Mouse (Mus musculus) cortical plate, adult 2 months (tissue): ENCODE measurements around the gene Gm42669. TPM values are rescaled to one million over a fixed set of nuclear protein-coding genes. Genes with fewer than 3 reads are reported as not detected.
A peak's percentile ranks its signal among the peaks of the same experiment; 100 is the strongest.

Source experiments
- H3K27ac ChIP-seq: fragments of 200-500 bp; 2 replicates; pipeline ENCODE4 v1.5.1; 2012; ENCODE audit warnings: low read length, control low read depth, inconsistent platforms; ENCODE audit not compliant: insufficient read depth
- H3K4me1 ChIP-seq: fragments of 200-500 bp; 2 replicates; pipeline ENCODE4 v1.6.1; 2011; ENCODE audit warnings: low read length; ENCODE audit not compliant: control insufficient read depth, insufficient read depth
- H3K4me3 ChIP-seq: fragments of 200-500 bp; 2 replicates; pipeline ENCODE4 v1.5.1; 2011; ENCODE audit warnings: mild to moderate bottlenecking, low read length, control low read depth; ENCODE audit not compliant: insufficient read depth
- CTCF ChIP-seq: fragments of 200-500 bp; IDR thresholded peaks from 2 replicates; pipeline ENCODE4 v1.5.1; 2011; ENCODE audit warnings: mild to moderate bottlenecking, control low read depth, low read length; ENCODE audit not compliant: insufficient read depth; ENCODE audit errors: extremely low read depth
- POLR2A ChIP-seq: fragments of 200-500 bp; IDR thresholded peaks from 2 replicates; pipeline ENCODE4 v1.6.1; 2011; ENCODE audit warnings: mild to moderate bottlenecking, low read length, control low read depth; ENCODE audit not compliant: insufficient read depth; ENCODE audit errors: extremely low read depth
- polyA plus RNA-seq: library from polyadenylated mRNA; depleted of rRNA; stranded (reverse); fragments of >200 nt; gene quantifications from 2 replicates; pipeline ENCODE4 v1.2.3, GENCODE M21; 2012; rRNA removed

The Gm42669 gene
- polyA plus RNA-seq, 1 experiment, result 0.96 TPM

DNA sequence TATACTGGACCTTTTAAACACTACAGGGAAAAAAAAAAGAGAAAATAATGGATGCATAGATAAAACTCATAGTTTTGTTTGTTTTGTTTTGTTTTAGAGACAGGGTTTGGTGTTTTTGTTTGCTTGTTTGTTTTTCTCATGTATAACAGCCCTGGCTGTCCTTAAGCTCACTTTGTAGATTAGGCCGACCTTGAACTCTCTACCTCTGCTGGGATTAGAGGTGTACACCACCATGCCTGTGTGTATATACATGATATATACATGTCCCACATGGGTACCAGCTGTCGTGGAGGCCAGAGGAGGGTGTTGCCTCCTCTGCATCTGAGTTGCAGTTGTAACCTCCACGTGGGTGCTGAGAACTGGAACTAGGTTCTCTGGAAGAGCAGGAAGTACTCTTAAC lies 41.0 kb downstream of the Gm42669 start:
- H3K27ac ChIP-seq, result no peak overlapping the region
- TF ChIP-seq POLR2A, result no peak
- no peak for TF ChIP-seq CTCF
- H3K4me3 ChIP-seq, result no peak overlapping the region
- no peaks in the 10 kb centered on the region for H3K4me1 ChIP-seq

GRCm38 (mm10) chr5:107554336-107554735 lies 46.9 kb downstream of the Gm42669 start:
- TF ChIP-seq CTCF (no peak), POLR2A (no peak)
- Histone ChIP-seq H3K4me1 (no peaks in the 10 kb centered on the region), H3K27ac (no peak overlapping the region), H3K4me3 (no peak overlapping the region)

DNA sequence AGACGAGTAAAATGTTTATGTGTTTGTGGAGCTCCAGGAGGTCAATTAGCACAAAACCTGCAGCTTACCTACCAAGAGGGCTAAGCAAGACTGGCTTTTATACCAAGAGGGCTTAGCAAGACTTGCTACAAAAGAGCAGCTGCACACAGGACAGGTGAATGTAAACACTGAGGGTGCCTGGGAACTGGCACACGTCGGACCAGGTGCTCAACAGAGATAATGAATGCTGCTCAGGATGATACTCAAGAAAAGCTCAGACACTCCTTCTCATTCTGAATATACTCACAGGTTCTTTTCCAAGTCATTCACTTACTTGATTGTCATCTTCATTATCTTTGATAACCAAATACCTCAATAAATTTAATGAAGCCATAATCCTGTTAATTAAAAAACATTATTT lies 49.5 kb downstream of the Gm42669 start:
- TF ChIP-seq CTCF (no peak), POLR2A (no peak)
- H3K4me1 ChIP-seq, result no peaks in the 10 kb centered on the region
- H3K27ac ChIP-seq, result no peak overlapping the region
- no peak overlapping the region for H3K4me3 ChIP-seq

GRCm38 (mm10) chr5:107569148-107569547 lies 61.7 kb downstream of the Gm42669 start:
- TF ChIP-seq CTCF (no peak), POLR2A (0 out of 2 replicates have a peak, but pooled peaks have one; percentile 20)
- H3K27ac ChIP-seq, result no peak overlapping the region

GRCm38 (mm10) chr5:107597301-107598077 lies 90.1 kb downstream of the Gm42669 start, which contains the start of the genes Rpap2 and Glmn:
Gene Rpap2 (plus strand): TSS chr5:107597373.
Gene Glmn (minus strand): TSS chr5:107597888.
- peak within 1 kb of the TSS; percentile 94 for H3K4me3 ChIP-seq
- H3K27ac ChIP-seq, result peak within 1 kb of the TSS; percentile 87
- TF ChIP-seq CTCF (no peak), POLR2A (peak; percentile 67; the same call in 1 of the 2 replicates)
- peaks cover 2% of the 10 kb centered on the region for H3K4me1 ChIP-seq

More at GRCm38 (mm10) chr5:107569148-107569547, 61.7 kb downstream of the Gm42669 start:
- Histone ChIP-seq H3K4me3 (no peak overlapping the region), H3K4me1 (no peaks in the 10 kb centered on the region)

DNA sequence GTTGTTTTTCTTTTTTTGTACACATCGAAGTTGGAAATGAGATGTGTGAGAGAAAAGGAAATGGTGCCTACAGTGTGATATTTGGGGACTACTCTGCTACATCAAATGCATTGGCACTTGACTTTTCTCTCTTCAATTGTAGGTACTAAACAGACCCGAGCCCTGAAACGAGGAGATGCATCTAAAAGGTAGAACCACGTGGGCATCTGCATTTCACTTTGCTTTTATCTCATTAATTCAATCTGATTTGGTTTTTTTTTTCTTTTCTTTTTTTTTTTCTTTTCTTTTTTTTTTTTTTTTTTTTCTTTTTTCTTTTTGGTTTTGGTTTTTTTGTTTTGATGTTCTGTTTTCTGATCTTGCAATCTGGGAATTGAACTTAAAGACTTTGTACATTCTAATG lies 91.0 kb downstream of the Gm42669 start:
- no peak for TF ChIP-seq POLR2A
- no peak for TF ChIP-seq CTCF
- Histone ChIP-seq H3K4me3 (no peak overlapping the region; the same call in 1 of the 2 replicates), H3K27ac (no peak overlapping the region), H3K4me1 (peaks cover 2% of the 10 kb centered on the region)

GRCm38 (mm10) chr5:107611224-107611623 lies 103.8 kb downstream of the Gm42669 start:
- no peak for TF ChIP-seq POLR2A
- peak; percentile 77 for TF ChIP-seq CTCF
- Histone ChIP-seq H3K4me3 (no peak overlapping the region), H3K4me1 (no peaks in the 10 kb centered on the region), H3K27ac (no peak overlapping the region)

GRCm38 (mm10) chr5:107617986-107618385 lies 110.6 kb downstream of the Gm42669 start:
- Histone ChIP-seq H3K27ac (no peak overlapping the region), H3K4me3 (no peak overlapping the region), H3K4me1 (no peaks in the 10 kb centered on the region)
- TF ChIP-seq POLR2A (no peak), CTCF (no peak)

- H3K4me1 ChIP-seq, result no peaks in the 10 kb centered on the region
- no peak overlapping the region for H3K4me3 ChIP-seq
- no peak overlapping the region for H3K27ac ChIP-seq
- no peak for TF ChIP-seq CTCF
- no peak for TF ChIP-seq POLR2A
Observed at GRCm38 (mm10) chr5:107621327-107621726, 113.9 kb downstream of the Gm42669 start.

Other genes starting within 250 kb of the Gm42669 start
- gene Tgfbr3, start 218.0 kb upstream of the Gm42669 start, polyA plus RNA-seq, result 6.0 and 6.1 TPM in 2 replicates
- gene Brdt, start 176.5 kb upstream of the Gm42669 start, polyA plus RNA-seq, result 12.9 and 13.4 TPM in 2 replicates
- gene Ephx4, start 104.9 kb upstream of the Gm42669 start, polyA plus RNA-seq, result 113 and 123 TPM in 2 replicates
- 0.06 and 0.10 TPM in 2 replicates for gene Lpcat2b, start 76.1 kb upstream of the Gm42669 start, polyA plus RNA-seq
- gene Btbd8, start 69.6 kb upstream of the Gm42669 start, polyA plus RNA-seq, result 96.9 and 98.0 TPM in 2 replicates
- gene 1700028K03Rik, start 27.1 kb downstream of the Gm42669 start, polyA plus RNA-seq, result 0.73 and 0.81 TPM in 2 replicates
- 15.2 TPM in 2 replicates for gene Rpap2, start 89.8 kb downstream of the Gm42669 start, polyA plus RNA-seq
- gene Glmn, start 90.3 kb downstream of the Gm42669 start, polyA plus RNA-seq, result 17.0 and 17.6 TPM in 2 replicates
- gene Gfi1, start 218.4 kb downstream of the Gm42669 start, polyA plus RNA-seq, result 0.11 TPM in 1 of 2 replicates, not detected in the other